Mouse (Mus musculus): ENCODE measurements around the gene Adprm.
"Not testable (repeated sequence)": the region's sequence is repeated elsewhere in the genome, so short reads cannot be mapped to it uniquely, and the experiment has no call there.

Adprm gene

GRCm38 (mm10) chr11:67024867-67025477 is 27.4 kb downstream of the Adprm start, which contains the start of gene Tmem220:
Tmem220 (plus strand) TSS chr11:67025154.
- in situ Hi-C loops (cut with MboI, MseI) = loop anchor here (5.0 to 25.0 kb wide), 2 partner anchors 57 to 1213 kb away; partner anchors contain the start of gene Zkscan6

GRCm38 (mm10) chr11:67023802-67024340 is 28.5 kb downstream of the Adprm start:
- in situ Hi-C loops (cut with MboI, MseI) = no loop called here

GRCm38 (mm10) chr11:67023191-67023590 is 29.2 kb downstream of the Adprm start:
- in situ Hi-C loops (cut with MboI, MseI) = not testable (repeated sequence)

- in situ Hi-C loops (cut with MboI, MseI) = no loop called here
Measured at GRCm38 (mm10) chr11:67022354-67023115, 29.9 kb downstream of the Adprm start.

- in situ Hi-C loops (cut with MboI, MseI) = no loop called here
Measured at GRCm38 (mm10) chr11:67020948-67021347, 31.4 kb downstream of the Adprm start.

DNA sequence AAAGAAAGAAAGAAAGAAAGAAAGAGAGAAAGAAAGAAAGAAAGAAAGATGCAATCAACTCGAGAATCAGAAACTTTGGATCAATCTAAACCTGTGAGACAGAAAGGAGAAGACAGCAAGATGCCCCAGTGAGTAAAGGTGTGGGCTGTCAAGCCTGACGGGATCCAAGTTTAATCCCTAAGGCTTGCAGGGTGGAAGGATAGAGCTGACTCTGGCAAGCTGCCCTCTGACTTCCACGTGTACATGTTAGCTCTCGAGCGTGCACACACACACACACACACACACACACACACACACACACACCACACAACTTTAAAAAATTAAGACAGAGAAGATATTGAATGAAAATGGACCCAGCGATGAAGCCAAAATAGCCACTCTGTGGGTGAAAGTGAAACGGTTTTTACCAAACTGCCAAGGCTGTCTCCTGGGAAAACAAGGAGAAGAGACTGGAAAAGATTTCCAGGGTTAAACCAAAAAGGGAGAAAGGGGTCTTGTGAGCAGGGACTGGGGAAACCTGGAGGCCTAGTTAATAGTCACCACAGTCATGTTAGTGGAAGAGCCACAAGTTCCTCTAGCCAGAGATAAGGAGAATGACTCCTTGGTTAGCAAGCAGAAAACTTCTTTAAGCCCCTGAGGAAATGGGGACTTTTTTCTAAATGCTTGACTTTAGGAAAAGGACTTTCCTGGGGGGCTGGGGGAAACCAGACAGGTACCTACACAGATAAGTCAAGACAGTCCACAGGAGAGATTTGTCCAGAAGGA is 32.5 kb downstream of the Adprm start:
- in situ Hi-C loops (cut with MboI, MseI) = no loop called here

DNA sequence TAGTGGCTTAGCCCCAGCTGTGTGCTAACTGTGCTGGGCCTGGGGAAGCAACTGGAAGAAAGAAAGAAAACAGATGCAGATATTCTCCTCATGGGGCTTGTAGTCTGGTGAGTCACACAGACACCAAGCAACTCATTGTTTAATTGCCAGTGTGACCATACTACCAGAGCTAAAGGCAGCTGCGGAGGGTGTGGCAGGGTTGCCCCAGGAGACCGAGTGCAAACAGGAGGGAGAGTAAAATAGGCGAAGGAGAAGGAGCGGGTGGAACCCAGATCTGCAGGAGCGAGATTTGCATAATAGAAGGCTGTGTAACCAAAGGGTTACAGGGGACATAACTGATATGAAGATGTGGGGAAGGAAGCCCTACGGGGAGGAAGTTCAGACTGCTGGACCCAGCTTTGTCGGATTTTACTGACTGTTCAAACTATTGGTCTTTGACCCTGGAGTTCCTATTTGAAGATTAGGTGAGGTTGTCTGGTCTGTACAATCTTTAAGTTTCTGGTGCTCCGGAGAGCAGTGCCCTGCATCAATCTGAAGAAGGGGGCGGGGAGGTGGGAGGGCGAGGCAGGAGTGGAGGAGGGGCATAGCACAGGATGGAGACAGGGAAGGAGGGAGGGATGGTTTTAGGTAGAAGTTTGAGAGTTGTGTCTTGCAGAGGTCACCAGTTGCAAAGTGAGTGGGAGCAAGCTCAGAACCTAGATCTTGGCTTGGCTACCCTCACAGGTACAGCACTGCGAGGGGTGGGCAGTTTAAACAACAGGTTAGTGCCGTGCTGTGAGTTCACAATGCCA is 34.4 kb downstream of the Adprm start:
- in situ Hi-C loops (cut with MboI, MseI) = no loop called here

DNA sequence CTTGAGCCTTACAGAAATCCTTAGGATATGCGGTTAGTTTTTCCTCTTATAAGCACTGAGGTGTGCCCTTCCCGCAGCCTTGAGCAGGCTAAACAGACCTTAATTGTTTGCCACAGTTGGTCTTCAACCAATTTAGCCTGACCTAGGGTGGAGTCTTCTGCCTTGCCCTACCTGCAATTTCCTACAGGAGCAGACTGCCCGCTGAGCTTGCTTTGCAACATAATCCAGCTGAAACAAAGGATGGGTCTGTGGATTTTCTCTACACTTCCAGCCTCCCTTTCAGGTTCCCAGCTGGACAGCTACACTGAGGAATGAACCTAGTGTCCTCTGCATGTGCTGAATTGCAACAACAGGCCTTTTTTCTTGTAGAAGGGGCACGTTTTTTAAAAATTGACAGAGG is 40.8 kb downstream of the Adprm start:
- in situ Hi-C loops (cut with MboI, MseI) = no loop called here

GRCm38 (mm10) chr11:67010430-67010829 is 42.0 kb downstream of the Adprm start:
- in situ Hi-C loops (cut with MboI, MseI) = no loop called here

- in situ Hi-C loops (cut with MboI, MseI) = no loop called here
Measured at GRCm38 (mm10) chr11:67008528-67008927, 43.9 kb downstream of the Adprm start.

DNA sequence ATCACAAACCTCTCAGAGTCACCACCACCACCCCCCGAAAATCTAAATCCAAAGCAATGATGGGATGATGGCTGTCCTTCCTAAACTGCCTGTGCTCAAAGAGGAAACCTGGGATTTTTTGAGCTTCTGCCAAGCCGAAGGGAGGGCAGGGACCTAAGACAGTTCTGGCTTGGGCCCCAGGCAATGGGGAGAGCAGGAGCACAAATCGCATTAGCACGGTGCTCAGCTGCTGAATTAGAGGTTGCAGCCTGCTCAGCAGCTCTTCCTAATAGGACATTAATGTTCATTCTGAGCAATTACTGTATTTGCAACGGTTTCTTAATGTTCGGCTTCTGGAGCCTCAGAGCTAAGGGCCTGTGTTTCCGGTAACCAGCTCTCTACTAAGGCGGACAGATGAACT is 44.4 kb downstream of the Adprm start:
- in situ Hi-C loops (cut with MboI, MseI) = no loop called here

DNA sequence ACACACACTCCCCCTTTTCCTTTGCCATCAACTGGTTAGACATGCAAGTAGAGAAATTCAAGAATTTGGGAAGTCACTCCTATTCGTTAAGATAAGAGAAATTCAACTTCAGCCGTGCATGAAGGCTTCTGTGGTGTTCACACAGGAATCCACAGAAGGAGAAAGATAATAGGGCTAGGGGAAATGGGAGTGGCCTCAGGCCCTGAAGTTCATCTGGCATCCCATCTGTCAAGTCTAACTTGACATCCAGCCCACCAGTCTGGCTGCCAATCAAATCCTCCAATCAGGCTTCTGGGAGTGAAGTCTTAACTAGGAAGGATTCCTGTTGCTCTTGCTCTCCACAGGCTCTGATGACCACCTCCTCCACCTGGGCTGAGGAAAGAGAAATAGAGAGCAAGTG is 49.5 kb downstream of the Adprm start:
- in situ Hi-C loops (cut with MboI, MseI) = no loop called here

DNA sequence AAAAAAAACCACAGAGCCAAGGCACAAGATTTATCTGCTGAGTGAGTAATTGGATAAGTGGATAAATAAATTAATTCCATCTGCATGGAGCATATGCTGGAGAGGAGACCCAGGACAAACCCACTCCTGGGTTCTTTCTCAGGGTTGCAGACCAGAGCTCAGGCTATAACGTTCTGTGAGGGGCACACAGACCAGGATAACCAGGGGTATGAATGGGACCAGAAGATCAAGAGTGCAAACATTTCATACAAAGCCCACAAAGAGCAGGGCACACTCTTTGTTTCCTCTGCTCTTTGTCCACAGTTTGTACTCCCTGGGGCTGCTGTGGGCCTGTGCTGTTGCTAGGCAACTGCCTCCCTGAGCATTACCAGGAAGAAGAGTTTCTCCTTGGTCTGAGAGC is 50.7 kb downstream of the Adprm start:
- in situ Hi-C loops (cut with MboI, MseI) = no loop called here

DNA sequence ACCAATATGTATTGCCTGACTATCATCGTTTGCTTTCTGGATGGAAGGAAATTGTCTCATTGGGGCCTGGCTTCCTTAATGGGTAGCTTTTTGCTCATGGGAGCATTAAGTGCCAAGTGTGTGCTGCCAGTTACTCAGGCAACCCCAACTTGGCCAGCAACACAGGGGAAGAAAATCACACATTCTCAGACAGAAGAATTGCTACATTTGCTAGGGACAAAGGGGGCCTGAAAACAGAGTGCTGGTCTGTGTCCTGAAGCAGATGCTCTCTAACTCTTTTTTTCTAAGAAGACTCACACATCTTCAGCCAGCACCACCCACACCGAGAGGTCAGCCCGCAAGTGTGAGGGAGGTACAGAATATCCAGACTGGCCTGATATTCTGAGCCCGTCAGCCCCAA is 51.7 kb downstream of the Adprm start:
- in situ Hi-C loops (cut with MboI, MseI) = no loop called here

- in situ Hi-C loops (cut with MboI, MseI) = no loop called here
Measured at GRCm38 (mm10) chr11:66998467-66999403, 53.7 kb downstream of the Adprm start.

- in situ Hi-C loops (cut with MboI, MseI) = no loop called here
Measured at GRCm38 (mm10) chr11:66996446-66996845, 55.9 kb downstream of the Adprm start.

- in situ Hi-C loops (cut with MboI, MseI) = no loop called here
Measured at GRCm38 (mm10) chr11:66993674-66994073, 58.7 kb downstream of the Adprm start.

GRCm38 (mm10) chr11:66992150-66992549 is 60.2 kb downstream of the Adprm start:
- in situ Hi-C loops (cut with MboI, MseI) = no loop called here

Measured in T-helper 1 cell (primary cell).